Mouse (Mus musculus): Measurements from ENCODE around the gene Smtnl2.

The Smtnl2 gene

DNA sequence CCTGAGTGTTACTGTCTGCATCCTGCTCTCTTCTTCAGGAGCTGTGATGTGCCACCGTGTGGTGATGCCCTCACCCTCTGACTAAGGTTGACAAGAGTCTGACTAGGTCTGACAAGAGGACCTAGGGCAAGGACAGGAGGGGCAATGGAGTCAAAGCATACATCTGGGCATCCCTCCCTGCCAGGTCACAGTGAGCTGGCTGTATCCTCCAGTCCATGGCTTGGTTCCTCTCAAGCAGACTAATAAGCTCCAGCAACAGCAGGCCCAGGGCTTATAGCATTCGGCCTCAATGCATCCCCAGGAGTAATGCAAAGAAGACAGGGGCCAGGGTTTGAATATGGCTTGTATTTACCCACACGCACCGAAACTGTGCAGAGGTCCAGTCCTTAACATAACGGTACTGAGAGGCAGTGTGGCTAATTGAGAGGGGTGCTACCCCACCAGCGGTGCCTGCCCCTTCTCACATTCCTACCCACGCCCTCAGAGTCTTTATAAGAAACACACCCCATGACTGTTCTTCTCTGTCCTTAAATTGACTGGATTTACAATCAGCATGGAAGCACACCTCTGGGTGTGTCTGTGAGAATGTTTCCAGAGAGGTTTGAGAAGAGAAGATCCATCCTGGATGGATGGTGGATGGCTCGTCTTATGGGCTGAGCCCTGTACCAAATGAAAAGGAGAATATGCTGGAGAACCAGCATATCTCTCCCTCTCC is 13.5 kb downstream of the Smtnl2 start:
- no peak for DNase-seq

DNA sequence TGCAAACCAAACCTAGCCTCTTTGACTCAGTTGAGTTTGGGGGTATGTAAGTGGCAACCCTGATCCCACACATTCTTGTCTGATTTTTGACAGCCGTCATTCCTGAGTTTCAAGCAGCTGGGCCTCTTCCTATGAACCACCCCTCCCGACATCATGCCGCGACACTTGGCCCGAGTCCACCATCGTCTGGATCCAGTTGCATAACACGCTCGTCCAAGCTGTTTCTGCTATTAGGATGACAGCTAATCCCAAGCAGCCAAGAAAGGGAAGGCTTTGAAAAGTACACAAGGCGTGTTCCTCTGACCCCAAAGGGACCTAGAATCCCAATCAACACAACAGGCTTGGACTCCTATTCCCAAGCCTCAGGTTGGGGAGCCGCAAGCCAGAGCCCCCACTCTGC is 14.4 kb downstream of the Smtnl2 start:
- peak in 1 of 2 experiments; percentile 40 for DNase-seq

DNA sequence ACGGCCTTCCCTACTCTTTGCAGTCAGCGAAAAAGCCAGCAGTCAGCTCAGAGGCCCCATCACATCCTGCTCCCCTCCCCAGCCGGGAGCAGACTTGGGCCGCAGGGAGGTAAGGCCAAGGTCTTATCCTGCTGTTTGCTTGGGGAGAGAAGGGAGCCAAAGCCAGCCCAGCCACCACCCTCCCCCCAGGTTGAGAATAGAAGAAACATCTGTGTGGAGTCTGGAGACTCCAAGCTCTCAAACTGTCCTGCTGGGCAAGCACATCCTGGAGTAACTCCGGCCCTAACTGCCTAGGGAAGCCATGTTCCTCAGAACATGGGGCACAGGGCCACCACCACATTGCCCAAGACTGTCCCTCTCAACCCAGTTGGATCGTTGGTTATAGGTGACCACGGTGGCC is 14.9 kb downstream of the Smtnl2 start:
- no peak for DNase-seq

DNA sequence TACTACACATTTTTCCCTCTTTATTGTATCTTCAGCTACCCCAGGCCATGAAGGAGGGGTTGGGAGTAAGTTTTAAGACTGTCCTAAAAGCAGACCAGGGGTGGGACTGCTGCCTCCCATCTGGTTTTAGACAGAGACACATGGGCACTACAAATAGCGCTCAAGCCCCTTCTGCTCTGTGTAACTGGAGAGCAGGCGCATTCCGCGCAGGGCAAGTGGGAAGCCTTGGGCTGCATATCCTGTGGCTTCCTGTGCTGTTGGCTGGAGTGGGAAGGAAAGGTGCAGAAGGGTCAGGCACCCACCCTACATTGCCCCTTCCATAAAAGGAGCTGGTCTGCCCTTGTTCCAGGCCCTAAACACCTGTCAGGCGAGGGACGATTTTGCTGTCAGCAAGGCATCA is 15.9 kb downstream of the Smtnl2 start:
- no peak for DNase-seq

DNA sequence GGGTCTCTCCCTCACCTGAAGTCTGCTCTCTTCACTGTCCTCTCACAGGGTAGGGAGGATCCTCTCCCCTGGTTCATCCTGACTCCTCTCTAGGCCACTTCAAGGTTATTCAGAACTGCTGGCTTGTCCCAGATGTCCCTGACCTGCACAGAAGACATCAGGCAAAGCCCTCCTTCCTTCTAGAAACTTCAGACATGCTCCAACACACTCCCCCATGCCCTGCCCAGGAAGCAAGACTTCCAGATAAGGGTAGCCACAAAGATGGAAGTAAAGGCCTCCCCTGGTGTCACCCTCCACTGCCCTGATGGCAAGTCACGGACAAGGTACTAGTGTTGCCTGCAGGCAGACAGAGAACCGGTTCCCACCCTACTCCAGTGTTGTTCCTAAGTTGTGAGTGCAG is 16.8 kb downstream of the Smtnl2 start:
- no peak for DNase-seq

DNA sequence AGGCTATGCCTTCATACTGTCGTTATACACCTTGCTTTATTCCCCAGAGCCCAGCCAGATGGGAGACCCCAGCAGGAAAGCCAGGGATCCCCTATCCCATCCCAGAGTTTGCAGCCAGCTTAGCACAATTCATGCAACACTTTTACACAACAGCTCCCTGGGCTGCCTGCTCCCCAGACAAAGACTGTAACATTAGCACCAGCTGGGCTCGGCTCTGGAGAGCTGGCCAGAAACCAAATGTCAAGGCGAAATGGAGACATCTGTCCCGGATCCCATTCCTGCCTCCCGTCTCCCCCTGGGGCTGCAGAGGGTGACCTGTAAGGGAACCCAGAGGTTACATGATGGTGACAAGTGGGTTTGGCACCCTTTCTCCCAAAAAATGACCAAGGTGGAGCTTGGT is 17.8 kb downstream of the Smtnl2 start:
- DNase-seq = peak in 1 of 2 experiments; percentile 16

DNA sequence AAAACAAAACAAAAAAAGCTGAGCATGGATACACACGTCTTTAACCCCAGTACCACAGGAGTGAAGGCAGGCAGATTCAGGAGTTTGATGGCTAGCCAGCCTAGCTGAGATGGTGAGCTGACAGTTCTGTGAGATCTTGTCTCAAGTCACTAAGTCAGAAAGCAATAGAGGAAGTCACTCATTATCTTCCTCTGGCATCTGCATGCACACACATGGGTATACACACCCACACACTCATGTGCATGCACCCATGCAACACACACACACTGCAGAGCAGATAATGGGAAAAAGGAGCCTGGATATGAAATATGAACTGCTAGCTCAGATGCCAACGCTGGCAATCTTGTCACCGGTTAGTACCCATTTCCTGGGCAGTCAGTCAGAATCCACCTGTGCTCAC is 18.3 kb downstream of the Smtnl2 start:
- DNase-seq = no peak

DNA sequence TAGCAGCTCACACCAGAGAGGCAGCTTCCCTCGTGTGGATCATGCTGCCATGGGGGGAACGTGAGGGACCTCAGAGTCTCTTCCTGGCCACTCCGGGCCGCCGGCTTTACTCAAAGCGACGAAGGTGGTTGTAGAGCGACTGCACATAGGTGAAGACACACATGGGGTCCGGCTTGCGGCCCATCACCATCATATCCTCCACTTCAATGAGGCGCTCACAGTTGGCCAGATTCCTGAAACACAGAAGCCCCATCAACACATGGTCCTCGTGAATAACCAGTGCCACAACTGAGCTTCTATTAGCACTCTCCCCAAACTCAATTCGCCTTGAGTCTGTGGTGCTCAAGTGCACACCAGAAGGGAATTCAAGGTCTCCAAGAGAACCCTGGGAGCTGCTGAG is 20.3 kb downstream of the Smtnl2 start:
- DNase-seq = no peak

DNA sequence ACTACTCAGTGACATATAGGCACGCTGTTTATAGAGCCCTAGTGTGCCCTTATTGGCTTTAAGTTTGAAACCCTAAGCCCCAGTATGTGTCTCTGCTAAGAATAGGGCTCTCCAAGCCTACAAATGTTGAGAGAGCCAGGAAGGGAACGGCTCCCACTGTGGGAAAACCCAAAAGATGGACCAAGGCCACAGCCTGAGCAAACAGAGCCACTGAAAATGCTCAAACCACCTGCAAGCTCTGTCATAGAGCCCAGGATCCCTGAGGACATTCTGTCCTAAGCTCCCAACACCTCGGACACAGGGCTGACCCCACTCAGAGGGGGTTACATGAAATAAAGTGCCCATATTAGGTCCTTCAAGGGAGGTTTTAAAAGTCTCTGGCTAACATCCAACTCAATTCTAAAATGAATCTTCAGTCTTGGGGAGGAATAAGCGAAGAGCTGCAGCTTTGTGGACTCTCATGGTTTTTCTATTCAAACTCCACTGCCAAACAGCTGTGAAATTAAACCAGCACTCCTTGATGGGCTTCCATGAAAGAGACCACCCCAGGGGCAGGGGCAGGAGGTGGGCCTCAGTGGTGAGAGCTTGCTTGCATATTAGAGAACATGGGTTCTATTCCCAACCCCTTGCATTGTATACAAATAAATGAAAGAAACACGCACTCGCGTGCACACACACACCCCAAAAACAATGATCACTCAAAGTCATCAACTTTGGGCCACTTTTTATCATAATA is 21.9 kb downstream of the Smtnl2 start:
- DNase-seq = peak in 1 of 2 experiments; percentile 11

DNA sequence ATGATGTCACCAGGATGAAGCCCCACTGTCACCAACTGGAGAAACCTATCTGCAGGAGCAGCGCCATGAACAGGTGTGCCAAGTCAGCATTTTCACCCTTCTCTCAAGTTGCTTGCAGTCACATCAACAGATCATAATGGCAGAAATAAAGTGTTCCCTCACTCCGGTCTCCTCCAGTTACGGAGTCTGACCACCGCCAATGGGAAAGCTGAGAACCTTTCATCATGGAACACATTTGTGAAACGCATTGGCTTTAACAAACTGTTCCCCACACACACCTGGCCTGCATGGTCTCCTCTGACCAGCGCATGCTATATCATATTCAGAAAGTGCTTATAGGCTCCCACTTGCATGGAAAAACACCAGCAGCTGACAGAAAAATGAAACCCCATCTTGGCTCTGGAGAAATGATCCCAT is 23.4 kb downstream of the Smtnl2 start:
- DNase-seq = no peak

DNA sequence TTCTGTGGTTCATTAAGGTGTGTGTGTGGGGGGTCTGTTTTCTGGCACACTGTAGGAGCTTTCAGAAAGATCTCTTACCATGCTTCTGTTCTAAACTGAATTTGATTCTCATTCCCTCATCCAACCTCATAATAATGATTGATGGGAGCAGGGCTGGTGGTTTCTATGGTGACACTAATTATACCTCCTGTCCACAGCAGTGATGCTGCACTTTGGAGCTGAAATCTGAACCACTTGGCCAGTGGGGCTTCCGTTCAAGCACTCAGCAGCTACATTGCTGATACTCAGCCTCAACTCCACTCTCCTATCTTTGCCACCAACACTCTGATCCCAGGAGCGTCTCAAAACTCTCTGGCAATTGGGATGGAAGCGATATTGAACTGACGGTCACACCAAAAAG is 32.2 kb downstream of the Smtnl2 start:
- DNase-seq = no peak

DNA sequence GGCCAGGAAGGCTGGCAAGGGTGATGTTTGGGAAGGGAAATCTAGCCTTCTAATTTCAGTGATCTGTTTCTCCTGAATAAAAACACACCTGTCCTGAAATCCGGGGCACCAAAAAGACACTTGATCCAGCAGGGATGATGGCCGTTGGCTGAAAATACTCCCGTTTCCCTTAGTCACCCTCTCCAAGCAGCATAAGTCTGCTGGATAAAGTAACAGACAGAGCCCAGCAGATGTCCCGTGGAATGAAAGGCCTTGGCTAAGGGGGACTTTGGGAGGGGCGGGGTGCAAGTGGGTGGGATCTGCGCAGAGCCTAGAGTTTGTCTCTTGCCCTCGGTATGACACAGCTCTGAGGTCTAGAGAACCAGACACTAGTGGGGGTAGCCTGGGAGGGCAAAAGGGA is 33.3 kb downstream of the Smtnl2 start:
- DNase-seq = no peak

DNA sequence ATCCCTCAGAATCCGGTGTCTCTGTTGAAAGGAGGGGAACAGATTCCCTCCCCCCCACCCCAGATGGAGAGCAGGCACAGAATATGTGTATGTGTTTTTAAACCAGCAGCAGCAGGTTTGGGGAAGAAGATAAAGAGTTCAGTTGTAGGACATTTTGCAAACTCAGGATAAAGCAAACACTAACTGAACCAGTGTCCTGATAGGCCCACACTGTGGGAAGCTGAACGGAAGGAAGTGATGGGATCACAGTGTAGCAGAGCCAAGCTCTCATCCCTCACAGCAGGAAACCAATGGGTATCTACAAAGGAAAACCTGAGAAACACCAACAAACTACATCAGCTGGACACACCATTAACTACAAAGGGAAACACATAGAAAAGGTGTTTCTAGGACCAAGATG is 35.0 kb downstream of the Smtnl2 start:
- DNase-seq = no peak

DNA sequence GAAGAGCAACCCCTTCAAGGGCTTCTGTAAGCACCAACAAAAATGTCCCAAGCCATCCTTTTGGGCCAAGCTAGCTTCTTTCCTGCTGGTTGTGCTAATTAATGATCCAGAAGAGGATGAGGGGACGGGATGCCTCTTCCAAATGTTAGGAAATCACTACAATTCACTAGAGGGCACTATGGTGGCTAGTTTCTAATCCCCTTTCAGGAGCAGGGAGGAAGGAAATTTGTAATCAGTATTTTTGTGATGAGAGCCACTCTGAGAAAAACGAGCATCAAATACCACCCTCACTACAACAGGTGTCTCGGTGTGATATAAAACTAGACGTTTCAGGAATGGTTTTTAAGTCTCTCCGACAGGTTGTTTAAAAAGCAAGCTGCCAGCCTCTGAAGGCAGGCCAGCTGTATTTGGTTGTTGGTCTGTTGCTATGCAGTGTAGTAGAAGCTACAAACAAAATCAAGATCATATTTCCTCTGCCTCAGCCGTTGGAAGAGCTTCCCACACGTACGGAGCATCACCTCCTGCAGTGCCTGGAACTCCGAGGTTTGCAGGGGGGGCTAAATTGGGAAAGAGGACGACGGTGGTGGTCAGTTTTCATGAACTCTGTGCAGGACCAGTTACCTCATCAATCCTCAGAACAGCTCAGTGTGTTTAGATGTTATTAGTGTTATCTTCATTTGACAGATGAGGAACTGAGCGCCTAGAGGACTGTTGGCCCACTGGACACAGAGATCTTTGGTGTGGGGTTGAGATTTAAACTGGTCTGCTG is 41.4 kb downstream of the Smtnl2 start:
- no peak for DNase-seq

DNA sequence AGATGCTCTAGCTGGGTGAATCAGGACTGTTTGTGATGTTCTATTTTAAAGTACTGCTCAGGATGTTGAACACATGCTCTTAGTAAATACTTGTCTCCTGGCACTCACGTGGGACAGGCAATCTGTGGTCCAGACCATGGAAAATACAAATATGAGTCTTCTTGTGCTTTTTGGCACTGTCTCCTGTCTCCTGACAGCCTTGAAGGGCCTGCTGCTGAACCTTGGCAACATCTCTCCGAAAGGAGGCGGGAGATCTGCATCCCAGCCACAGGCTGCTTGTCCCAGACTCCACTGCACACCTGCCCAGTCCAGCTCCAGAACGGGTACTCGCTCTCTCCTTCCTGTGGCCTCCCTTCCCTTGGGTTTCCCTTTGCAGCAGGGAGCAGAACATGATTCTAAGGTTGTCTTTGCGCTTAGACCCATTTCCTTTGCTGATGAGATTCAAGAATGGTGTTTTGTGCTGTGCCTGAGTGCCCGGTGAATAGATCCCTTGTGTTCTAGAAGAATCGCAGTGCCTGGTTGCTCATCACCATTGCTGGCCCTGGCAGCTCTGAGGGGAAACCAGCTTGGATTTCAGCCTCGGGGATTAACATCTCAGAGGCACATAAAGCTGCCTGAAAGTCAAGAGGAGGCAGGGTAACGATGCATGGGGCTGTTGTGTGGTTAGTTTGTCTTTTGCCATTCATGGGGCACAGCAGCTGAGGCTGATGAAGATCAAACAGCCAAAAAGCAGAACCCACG is 43.4 kb downstream of the Smtnl2 start:
- no peak for DNase-seq

DNA sequence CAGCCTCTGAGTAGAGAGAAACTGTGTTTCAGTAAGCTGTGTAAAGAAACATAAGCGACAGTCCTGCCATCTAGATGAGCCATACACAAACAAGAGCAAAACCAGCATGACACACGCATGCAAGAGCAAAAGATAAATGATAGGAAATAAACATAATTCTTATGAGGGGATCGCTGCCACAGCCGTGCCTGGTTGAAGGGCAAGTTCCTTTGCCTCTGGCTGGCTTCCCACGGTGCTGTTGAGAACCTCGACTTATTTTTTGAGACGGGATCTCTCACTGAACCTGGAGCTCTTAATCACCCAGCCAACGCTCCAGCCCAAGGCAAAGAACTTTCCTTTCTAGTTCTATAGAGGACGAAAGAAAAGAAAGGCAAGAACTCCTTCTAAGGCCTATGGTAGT is 45.4 kb downstream of the Smtnl2 start:
- no peak for DNase-seq

DNA sequence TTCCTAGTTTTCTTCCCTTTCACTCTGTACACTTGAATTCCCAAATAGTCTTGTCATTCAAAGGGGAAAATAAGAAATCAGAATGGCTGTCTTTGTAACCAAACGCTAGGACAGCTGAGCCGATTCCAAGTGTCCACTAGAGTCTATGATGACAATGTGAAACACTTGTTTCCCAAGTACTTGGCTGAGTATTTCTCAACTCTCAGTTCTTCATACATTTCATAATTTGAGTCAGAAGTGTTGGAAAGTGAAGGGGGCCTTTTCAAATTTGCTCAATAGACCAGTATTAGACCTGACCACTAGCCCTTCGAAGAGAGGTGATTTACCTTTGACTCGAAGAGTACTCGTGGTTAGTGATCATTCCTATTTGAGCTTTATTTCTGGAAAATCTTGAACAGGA is 47.0 kb downstream of the Smtnl2 start:
- DNase-seq = no peak

DNA sequence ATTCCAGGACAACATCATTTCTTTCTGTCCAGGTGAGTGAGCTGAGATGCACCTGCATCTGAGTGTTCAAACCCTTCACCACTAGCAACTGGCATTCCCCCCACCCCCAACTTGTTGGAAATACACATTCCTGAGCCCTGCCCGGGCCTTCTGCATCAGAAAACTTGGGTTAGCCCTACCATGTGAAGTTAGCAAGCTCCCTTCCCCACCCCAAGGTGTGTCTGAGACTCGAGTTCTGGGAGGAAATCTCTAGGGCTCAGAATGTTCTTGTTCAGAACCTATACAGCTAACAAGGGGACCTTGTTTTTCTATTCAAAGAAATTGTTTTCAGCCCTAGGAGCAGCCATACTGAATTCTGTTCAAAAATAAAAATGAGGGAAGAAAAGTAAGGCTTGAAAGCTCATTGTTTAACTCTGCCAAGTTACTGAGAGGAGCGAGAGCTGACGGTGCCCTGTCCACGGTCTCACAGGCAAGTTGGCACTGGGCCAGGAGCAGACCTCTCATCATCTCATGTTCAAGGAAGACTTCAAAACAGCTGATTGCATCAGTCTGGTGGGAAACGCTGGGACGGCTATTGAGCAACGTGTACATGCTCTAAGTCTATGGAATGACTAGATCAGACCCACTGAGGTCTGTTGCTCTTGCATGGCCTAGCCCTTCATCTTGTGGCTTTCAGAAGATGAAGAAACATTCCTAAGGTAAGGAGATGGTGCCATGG is 47.8 kb downstream of the Smtnl2 start:
- no peak for DNase-seq

DNA sequence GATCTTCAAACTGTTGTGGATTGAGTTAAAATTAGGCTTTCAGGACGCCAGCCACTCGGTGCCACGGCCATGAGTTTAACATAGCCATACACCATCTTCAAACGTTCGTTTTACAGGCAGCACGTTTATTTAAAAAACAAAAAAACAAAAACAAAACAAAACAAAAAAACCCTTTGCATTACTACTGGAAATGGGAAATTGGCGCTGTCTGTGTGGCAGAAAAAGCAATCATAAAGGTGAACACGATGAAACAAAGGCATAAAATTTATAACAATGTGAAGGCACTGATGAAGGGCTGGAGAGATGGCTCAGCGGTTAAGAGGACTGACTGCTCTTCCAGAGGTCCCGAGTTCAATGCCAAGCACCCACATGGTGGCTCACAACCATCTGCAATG is 49.2 kb downstream of the Smtnl2 start, which contains the start of gene Tekt1:
TSS of gene Tekt1 (minus strand) at position 96 of the 395 bp plus-strand sequence.
- no peak for DNase-seq

DNA sequence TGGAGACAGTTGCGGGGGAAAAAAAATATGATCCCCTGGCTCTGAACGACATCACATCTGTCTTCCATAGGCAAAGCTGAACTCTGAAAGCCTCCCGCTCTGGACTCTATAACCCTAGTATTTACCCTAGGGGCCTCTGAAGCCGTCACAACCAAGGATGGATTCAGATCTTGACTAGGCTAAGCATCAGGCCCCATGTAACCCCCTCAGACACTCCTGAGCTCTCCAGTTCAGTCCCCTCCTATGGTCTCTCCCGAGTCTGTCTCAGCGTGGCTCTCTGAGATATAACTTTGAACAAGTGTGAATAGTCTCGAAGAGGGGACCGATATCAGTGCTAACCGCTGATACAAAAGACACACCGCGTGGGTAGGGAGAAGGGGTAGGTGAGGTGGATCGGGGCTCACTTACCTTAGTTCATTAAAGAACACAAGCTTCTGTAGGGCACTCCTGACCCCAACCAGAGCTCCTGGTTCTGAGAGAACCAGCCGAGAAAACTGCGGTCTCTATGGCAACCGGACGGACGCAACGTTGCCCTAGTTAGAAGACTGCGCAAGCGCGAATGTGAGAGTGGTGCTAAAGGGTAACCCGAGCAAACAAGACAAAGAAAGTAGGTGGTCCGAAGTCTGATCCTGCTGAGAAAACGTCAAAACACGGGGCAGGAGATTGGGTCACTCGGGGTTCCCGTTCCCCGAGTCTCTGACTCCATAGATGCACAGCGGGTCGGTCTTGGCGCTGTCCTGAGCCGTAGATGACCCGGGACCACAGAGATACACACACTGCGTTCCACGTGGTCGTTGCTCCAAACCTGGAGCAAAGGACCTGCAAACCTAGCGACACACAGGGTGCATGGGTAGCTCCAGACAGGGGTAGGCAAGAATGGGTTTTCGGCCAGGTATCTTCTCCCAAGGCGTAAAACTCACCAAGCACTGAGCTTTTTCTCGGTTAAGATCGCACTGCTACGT is 49.8 kb downstream of the Smtnl2 start:
- DNase-seq = peak; percentile 50 to 71
